Mouse (Mus musculus) left cerebral cortex, adult 9 months (tissue): ENCODE measurements around the gene Mterf1b.

Source experiments
- DNase-seq, 2 experiments: peaks; one replicate each; pipeline ENCODE4 v3.0.0; 2022; ENCODE audit warnings: low spot score in 2 of 2

Mterf1b gene

DNA sequence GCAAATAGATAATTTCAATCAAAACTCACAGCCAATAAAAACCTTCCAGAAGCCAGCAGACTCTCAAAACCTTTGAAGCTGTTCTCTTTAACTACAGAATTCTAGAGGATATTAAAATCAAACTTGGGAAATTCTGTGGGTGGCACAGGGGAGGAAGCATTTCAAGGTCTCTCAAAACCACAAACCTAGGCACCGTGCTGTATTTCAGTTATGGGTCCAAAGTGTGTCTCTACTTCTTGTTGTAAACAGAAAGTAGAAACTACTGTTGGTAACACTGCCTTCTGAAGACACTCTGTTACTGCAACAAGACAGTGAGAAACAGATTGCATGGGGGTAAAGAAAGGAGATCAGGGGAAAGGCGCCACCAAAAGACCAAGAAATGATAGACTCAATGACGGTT, 52.8 kb downstream of the Mterf1b start:
- DNase-seq, result no peak

DNA sequence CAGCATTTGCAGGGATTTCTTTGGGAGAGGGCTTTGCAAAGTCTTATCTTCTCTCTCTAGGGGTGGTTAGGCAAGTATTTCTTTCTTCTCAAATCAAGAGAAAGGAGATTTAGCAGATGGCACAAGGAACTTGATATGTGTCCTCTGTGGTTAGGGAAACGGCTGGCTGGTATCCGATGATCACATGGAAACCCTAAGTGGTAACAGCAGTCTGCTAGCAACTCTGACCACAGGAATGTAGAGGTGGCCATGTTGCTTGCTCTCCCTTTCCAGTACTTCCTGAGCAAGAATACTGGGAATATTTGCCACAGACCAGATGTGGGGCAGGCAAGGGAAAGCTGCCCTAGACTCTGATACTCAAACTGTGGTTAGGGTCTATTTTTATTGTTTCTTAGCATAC, 53.9 kb downstream of the Mterf1b start:
- no peak for DNase-seq
